Mouse (Mus musculus) cerebral cortex, adult 2 months (tissue): Measurements from ENCODE around the gene Cux1.

Source experiments
- WGBS: fragments of 180-500 bp; shearing (Covaris S2); methylation state at CpG from one replicate; pipeline ENCODE4 v1.1.7; 2018; 5-methylcytosine and 5-hydroxymethylcytosine counted together

Gene Cux1

DNA sequence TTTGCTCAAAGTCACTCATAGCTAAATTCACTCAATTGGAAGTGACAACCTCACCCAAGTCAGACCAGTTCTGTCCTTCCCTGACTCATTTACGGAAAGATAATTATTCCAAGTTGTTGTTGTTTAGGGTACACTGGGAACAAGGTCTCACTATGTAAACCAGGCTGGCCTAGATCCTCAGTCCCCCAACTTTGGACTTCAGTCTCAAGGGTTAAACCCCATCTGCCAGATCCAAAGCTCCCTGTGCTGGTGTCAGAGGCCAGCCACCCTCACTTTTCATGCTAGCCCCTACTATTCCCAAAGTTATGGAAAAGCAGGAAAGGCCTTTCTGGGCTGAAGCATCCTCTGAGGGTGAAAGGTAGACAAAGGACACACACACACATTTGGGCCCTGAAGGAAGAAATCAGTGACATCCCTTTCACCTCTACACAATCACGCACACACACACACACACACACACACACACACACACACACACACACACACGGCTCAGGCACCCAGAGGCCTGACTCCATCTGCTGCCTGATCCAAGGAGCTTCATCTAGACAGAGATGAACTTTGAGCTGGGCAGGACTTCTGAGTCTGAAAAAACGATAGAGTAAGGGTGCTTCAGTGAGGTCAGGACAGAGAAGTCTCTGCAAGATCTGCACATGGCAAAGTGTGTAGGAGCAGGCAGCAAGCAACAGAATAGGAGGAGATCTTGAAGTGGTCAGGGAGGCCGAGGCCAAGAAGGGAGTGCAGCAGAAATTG, 31.1 kb downstream of the Cux1 start:
- 76% methylated on average over 5 of the region's 5 CpGs for WGBS

DNA sequence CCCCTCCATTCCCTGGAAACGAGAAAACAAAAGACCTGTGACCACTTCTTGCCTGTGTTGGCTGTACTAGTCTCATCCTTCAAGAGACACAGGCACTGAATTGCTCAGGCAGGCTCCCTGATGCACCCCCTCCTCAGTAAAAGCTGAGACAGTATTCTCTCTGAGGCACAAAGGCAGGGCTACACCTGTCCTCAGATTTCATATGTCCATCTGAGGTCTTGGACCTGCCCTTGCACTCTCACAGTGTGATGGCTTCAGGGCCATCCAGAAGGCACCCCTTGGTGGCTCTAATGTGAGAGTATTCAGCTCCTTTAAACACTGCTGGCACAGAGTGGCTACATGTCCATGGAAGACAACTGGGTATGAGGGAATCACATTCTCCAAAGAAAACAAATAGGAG, 32.1 kb downstream of the Cux1 start:
- WGBS: 80% methylated on average over 1 of the region's 1 CpGs

DNA sequence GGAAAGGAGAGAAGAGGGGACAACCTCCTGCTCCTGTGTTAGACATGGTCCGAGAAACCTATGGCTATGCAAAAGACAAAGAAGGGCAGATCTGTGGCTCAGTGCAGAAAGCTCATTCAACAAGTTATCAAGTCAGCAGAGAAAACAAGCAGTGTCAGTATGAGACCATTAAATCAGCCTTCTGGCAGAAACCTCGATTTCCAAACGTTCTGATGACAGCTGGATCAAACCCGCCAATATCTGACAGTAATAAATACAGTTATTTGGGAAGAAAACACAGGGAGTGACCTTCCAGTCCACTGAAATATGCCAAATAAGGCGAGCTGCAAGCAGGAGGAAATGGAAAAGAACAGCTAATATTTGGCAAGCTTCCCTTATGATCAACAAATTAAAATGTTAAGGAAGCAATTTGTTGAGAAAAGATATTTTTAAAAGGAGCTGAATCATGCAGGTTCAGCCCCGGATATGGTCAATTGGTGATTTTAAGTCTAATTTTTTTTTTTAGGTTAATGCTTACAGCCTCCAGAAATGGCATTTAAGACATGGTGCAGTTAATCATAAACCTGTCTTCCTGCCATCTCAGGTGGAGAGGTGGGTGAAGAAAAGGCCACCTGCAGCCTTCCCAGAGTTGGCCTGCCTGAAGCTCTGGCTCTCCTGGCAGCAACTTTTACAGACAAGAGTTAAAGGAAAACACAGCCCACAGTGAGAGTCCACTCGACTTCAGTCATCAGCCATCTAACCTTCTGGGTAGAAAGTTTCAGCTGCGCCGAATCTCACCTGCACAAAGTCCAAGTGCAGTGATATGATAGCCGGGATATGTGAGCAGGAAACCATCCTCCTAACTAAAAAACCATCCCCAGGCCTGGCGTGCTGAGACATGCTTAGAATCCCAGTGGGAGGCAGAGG, 33.7 kb downstream of the Cux1 start:
- 68% methylated on average over 11 of the region's 11 CpGs for WGBS

DNA sequence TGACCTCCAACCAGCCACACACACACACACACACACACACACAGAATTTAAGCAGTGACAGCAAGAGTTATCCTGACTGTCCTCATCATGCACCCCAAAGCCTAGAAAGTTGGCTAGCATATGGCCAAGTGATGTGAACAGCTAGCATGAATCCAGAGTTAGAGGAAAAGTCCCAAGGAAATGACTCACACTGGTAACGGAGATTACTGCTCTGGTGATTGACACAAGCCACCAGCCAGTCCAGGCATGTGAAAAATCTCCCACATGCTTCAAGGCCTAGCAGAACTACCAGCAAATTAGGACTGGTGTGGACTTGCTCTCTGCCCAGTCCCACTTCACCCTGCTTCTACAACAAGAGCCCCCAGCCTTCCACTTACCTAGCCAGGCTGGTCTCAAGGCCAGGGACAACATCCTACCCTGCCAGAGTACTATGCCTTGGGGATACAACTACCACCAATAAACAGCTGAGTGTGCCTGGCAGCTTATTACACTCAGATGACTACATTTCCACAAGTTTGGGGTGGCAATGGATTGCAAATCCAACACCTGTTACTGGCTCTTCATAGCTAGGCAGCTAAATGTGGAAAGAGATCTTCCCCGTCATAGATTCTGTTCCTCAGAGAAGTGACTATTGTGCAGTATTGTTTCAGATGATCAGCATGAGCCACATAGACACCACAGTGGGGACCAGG, 35.5 kb downstream of the Cux1 start:
- WGBS: 59% methylated on average over 2 of the region's 2 CpGs

DNA sequence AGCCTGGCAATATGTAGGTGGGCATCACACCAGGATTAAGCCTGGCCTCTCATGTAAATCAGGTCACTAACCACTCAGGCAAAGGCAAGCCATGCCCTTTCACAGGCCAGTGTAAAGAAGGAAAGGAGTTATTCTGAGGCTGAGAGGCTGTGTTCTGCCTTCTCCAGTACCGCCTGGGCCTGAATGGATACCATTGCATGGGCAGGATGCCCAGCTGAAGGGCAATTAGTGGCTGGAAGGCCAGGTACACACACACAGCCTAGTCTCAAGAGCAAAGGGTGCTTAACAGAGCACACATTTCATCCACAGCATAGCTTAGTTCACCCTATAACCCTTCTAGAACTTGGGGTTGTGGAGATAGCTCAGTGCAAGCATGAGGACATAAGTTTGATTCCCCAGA, 36.4 kb downstream of the Cux1 start:
- 80% methylated on average over 1 of the region's 1 CpGs for WGBS

DNA sequence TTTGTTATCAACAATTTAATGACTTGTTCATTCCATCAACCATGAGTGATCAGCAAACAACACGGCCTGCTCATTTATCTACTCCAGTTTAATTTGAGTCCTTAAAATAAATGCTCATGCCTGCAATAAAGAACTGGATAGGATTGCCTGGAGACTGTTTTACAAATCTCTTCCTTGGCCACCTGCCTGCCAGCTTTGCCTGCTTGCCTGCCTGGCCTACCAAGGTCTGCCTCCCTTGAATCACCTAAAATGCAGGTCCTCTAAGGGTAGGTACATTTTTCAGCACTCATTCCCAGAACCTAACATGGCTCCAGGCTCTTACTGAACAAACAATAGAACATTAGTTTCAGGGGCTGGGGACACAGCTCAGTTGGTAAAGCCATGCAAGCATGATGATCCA, 39.4 kb downstream of the Cux1 start:
- WGBS: 71% methylated on average over 1 of the region's 1 CpGs

DNA sequence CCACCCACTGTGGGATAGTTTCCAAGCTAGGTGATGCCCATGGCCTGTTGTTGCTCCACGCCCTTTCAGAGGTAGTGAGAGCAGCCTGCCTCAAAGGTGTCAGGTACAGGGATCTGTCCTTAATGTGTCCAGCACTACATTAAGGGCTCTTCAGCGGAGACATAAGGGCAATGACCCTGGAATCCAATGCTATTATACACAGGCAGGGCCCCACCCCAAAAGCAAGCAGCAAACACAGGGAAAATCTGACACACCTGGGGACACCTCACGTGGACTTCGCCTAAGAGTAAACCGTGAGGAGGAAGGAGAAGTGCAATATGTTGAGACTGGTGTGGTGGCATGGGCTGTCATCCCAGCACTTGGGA, 40.8 kb downstream of the Cux1 start:
- 91% methylated on average over 5 of the region's 5 CpGs for WGBS

DNA sequence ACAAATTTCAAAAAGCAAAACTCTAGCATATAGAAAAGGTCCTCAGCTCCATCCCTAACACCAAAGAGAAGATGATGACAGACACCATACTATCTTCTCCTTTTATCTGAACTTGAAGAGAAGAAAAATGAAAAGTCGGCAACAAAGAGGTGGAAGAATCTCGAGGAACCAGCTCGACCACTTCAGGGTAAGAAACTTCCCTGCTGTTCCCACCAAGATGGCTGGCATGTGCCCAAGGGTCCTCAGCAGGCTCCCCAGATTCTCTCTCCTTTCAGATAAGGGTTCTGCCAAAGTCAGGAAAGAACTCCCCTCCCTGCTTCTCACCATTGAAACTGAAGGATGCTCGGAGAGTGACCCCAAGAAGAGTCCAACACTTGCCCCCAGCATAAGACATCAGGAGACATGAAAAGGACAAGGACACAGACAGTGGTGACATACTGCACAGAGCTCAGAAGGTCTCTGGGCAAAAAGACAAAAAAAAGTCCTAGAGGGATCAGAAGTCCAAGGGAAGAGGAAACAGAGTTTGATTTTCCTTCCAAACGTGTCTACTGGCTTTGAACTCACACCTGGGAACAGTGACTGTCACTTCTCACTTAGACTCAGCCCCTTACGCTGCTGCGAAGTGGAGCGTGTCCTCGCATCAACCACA, 41.3 kb downstream of the Cux1 start:
- 74% methylated on average over 9 of the region's 9 CpGs for WGBS

DNA sequence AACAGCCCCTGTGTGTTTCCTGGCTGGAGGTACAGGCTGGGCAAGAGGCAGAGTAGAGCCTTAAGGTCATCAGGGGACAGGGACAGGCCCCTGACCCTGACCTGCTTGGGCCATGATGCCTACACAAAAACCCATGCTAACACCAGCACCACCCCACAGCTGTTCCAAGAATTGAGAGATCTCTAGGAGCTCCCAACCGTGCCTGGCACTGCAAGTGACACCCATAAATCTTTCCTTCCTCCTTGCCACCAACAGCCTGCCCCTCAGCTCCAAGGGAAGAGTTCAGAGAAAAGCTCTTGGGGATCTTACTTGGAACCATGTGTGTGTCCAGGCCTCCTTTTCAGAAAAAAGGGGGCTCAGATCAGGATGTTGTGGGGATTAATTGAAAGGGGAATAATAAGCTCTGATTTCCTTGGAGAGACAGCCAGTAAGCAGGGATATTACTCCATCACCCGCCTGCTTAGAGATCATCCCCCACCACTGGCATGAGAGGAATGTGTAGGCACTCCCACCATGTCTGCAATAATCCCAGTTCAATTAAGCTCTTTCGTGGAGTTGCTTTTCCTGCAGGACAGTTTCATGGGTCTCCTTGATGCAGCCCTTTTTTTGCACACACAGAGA, 44.3 kb downstream of the Cux1 start:
- WGBS: 51% methylated on average over 3 of the region's 3 CpGs

DNA sequence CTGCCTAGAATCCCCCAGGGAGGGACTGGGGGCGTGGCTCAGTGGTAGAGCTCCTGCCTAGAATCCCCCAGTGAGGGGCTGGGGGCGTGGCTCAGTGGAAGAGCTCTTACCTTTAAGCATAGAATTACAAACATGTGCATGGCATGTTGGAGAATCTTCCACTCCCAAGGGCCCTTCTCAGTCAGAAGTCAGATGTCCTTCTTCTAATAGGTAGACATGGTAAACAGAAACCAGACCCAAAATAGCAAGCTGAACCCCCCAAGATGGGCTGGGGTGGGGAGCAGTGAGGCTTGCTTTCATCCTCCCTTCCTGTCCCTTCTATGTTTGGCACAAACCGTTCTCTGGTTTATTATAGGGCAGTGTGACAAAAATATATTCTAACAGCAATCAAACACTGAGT, 45.6 kb downstream of the Cux1 start:
- 81% methylated on average over 3 of the region's 3 CpGs for WGBS

DNA sequence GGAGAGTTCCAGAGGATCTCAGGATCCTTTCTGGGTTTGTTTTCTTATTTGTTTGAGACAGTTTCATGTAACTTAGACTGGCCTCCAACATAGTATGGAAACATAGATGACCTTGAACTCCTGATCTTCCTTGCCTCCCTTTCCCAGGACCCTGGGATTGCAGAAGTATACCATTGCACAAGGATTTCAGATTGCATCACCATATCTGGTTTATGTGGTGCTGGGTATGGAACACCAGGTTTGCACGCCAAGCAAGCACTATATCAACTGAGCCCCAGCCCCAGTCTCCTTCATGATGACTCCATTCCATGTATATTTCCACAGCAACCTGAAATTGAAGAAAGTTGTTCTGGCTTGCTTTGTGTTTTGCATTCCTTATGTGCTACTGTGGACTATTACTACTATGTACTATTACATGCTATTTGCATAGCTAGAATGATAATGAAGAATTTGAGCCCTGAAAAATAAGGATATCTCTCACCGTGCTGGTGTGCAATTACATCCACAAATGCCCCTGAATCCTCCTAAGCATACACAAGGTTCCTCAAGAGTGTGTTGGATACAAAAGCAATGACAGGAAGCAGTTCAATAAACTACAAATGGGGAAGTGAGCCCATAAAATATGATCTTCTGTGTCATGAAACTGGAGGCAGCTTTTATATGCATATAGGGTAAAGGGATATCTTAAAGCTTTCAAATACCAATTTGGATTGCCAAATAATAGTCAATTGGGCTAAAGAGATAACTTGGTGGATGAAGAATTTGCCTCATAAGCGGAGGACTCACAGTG, 48.4 kb downstream of the Cux1 start:
- 90% methylated on average over 3 of the region's 3 CpGs for WGBS

DNA sequence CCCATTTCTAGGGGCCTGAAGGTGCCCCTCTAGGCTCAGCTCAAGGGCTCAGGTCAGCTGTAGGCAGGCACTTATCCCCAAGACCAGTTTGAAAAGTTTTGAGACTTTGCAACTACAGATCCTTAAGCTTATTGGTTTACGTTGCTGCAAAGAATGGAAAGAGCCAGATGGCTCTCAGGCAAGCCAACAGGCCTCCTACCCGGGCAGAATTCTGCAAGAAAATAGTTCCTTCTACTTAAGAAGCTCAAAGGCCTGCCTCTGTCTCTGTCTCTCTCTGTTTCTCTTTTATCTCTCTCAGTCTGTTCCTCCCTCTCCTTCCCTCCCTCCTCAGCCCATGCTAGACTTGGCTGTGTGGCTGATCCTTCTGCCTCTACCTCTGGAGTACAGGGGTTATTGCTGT, 49.8 kb downstream of the Cux1 start:
- WGBS: 54% methylated on average over 2 of the region's 2 CpGs

DNA sequence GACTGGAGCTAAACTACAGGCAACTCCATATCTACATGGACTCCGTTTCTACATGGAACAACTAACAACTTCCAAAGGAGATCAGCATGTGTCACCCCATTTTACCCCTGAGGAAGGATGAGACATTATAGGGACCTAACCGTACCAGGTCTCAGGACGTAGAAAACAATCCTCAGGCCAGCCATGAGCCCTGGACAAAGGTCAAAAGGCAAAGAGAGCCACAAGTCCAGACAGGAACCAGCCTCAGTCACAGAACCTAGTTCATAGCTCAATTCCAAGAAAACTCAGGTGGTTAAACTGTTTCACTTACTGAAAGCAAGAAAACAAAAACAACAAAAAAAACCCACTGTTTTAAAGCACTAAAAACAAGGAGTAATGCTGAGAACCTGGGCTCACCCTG, 50.7 kb downstream of the Cux1 start:
- 84% methylated on average over 3 of the region's 3 CpGs for WGBS

DNA sequence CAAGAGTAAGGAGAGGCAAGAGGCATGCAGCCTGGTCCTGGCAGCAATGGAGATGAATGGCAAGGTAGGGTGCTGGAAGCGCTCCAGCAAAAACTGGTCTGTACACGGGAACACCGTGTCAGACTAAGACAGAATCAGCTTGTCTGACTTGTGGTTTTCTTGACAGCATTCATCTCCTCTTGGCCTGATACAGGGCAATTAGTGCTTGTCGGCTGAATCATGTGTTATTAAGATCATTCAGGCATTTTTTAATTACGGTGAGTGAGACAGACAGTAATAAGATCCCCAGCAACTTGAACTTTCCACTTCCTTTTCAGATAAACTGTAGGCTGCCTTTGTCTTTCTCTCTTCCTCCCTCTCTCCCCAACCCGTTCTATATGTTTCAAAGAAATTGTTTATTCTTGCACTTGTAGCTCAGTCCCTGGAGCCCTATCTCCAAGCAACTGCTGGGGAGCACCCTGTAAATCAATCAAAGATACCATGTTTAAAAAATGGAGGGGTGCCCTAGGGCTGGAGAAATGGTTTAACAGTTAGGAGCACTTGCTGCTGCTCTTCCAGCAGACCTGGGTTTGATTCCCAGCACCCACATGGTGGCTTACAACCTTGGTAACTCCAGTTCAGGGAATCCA, 53.1 kb downstream of the Cux1 start:
- WGBS: 67% methylated on average over 6 of the region's 6 CpGs

DNA sequence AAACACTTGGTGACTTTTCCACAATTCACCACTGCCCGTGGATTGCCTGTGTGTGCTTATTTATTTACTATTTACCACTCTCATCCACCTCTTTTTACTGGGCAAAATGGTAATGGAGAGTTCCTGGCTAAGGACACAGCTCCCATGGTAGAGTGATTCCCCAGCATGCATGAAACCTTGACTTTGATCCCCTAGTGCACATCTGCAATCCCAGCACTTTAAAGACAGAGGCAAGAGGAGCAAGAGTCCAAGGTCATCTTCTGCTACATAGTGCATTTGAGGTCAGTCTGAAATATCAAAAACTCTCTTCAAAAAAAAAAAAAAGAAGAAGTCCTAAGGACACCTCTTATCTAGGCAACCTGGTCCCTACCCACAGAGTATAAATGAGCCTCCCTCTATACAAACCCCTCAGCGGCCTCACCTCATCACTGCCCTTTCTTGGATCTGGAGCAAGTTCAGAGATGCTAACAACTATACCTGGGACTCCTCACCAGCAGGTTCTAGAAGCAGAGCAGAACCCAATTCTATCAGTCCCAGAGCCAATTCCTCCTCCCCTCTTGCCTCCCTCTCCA, 55.1 kb downstream of the Cux1 start:
- 83% methylated on average over 2 of the region's 2 CpGs for WGBS

DNA sequence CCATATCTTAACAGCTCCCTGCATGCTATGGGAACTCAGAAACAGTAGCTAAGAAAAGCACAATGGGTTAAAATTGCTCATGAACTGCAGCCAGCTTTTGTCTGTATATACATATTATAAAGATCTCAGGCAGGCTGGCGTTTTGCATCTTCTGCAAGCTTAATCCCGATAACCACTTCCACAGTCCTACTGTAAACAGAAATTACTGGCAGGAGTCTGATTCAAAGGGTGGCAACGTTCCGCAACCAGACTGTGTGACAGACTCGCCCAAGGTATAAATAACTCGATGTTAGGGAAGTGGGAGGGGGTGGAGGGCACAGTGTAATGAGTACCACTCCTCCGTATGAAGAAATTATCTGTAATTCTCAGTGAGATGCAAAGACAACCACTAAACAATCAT, 55.9 kb downstream of the Cux1 start:
- 32% methylated on average over 7 of the region's 7 CpGs for WGBS

DNA sequence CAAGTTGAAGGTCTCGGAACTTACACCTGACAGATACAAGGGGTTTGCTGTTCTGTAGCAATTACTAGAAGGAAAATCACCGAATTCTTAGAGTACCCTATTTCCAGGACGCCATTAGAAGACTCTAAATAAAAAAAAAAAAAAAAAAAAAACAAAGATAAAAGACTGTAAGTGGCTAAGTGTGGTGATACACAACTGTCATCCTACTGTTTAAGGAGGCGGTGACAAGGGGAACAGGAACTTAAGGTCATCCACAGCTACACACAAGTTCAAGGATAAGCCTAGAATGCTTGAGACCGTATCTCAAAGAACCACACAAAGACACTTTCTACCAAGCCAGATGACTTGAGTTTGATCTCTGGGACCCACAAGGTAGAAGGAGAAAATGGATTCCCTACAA, 56.7 kb downstream of the Cux1 start:
- WGBS: 94% methylated on average over 5 of the region's 5 CpGs

DNA sequence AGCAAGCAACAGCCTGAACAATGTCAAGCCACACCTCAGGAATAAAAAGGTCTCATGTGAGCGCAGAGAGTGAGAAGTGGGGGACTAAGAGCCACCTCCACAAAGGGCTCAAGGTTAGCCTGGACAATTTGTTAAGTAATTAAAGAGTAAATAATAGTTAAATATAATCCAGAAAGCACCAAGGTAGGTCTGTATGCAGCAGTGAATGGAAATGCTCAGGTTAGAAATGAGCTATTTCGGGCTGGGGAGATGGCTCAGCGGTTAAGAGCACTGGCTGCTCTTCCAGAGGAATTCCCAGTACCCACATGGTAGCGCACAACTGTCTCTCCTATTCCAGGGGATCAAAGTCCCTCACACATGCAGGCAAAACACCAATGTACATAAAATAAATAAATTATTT, 59.7 kb downstream of the Cux1 start:
- 79% methylated on average over 4 of the region's 4 CpGs for WGBS

DNA sequence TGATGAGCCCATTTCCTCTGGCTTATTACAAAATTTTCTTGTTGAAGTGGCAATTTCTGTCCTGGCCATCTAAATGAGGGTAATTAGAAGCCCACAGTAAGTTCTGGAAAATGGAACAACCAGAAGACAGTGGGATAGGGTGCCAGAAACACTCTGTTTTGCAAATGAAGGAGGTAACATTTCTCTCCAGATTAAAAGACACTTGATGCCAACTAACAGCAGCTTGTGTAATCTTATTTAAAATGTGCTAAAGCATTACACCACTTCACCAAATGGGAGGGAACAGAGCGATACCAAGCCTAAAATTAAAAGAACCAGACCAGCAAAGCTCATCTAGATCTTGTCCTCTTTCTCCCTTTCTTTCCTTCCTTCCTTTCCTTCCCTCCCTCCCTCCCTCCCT, 61.0 kb downstream of the Cux1 start:
- WGBS: 59% methylated on average over 1 of the region's 1 CpGs

DNA sequence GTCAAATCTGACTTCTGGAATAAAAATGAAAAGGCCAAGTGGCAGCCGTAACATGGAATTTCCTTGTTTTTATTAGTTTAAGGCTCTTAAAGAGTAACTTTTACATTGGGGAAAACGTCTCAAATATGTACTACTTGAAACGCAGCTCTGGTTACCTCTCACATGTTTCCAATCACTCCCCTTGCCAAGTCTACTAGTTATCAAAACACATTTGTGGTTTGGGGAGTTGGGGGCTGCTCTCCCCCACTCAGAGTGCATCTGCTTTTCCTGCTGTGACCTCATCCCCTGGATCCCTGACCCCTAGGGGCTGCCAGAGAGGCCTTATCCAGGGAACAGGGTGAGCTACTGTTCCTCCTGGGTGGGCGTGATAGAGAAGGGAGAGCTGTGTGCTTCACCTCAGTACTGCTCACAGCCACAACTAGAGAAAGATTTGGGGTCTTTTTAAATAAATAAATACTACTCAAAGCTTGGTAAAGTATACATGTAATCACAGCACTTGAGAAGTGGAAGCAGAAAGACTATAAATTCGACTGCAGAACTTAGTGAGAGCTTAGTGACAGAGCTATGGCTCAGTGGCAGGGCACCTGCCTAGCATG, 64.7 kb downstream of the Cux1 start:
- 72% methylated on average over 5 of the region's 5 CpGs for WGBS
